Comparison of ENCODE assay signal across 10 mouse cellular contexts in the genomic region with DNA sequence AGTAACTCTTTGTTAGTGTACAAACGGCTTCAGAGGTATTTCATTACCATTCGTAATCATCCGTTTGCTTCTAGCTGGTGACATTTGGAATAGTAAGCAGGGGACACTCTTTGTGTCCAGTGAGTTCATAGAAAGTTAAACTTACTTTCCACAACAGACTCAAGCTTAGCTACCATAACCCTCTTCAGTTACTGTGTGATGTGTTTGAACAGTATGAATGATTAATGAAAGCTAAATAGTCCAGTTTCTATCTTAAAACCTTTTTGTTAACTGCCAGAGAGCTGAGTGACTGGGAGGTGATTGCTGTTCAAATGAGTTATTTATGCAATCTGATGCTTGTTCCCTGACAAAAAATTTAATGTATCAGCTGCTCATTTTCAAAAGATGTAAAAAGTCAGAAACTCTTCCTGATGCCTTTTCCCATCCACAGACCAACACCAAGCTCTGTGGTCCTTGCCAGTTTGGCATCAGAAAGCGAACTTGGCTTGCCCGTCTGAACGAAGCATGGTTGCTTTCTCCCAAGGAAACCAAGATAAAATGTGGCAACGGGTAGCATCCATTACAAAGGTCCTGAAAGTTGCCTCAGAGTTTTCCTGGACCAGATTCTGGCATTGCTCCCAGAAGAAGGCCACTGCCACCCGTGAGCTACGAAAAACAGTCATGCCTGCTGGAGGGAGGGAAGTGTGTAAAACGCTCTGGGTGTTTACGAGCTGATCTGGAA.
DNase-seq lines count a peak whose midpoint lies in the region; ATAC-seq lines count a peak whose summit lies in the region.
"Had no signal": no experiment of that assay in that cellular context is flagged by ENCODE, and none has a peak within 500 bp of the region (broad histone marks: within the 10 kb centered on the region; RNA-seq: fewer than 3 reads in every experiment).

No protein-coding gene starts in this region.

- no peaks in the 10 kb centered on the region for H3K27me3 ChIP-seq in midbrain, embryonic 14.5 days (ENCODE audit: control insufficient read depth, insufficient read depth, low read length)
- no peaks in the 10 kb centered on the region for H3K27me3 ChIP-seq in midbrain, embryonic 13.5 days
- H3K27me3 ChIP-seq: liver, embryonic 13.5 days had no signal

- no peak overlapping the region for H3K4me2 ChIP-seq in midbrain, embryonic 14.5 days (ENCODE audit: low read length)
- no peak overlapping the region for H3K4me2 ChIP-seq in midbrain, embryonic 13.5 days (replicated peaks)
- H3K4me2 ChIP-seq: liver, embryonic 13.5 days had no signal

- H3K36me3 ChIP-seq in midbrain, embryonic 14.5 days (ENCODE audit: control insufficient read depth, insufficient read depth, low read length): no peaks in the 10 kb centered on the region
- H3K36me3 ChIP-seq in midbrain, embryonic 13.5 days: no peaks in the 10 kb centered on the region
- H3K36me3 ChIP-seq: liver, embryonic 13.5 days had no signal

- H3K9me3 ChIP-seq in midbrain, embryonic 14.5 days (ENCODE audit: control insufficient read depth, low read length): no peaks in the 10 kb centered on the region
- H3K9me3 ChIP-seq in midbrain, embryonic 13.5 days: peaks cover 4% of the 10 kb centered on the region; the same call in 1 of the 2 replicates
- H3K9me3 ChIP-seq: liver, embryonic 13.5 days had no signal

- H3K4me1 ChIP-seq in midbrain, embryonic 14.5 days (ENCODE audit: control insufficient read depth, insufficient read depth, low read length): no peaks in the 10 kb centered on the region
- H3K4me1 ChIP-seq in midbrain, embryonic 13.5 days (replicated peaks): no peaks in the 10 kb centered on the region
- H3K4me1 ChIP-seq: liver, embryonic 13.5 days had no signal

- 0 out of 2 replicates have a peak overlapping the region, but pooled peaks have one; percentile 20 for H3K27ac ChIP-seq in midbrain, embryonic 14.5 days (replicated peaks; ENCODE audit: low read depth, low read length)
- H3K27ac ChIP-seq in midbrain, embryonic 13.5 days: no peak overlapping the region
- H3K27ac ChIP-seq: liver, embryonic 13.5 days had no signal

- peak; percentile 79 for DNase-seq in heart, adult 11 months
- no peak for DNase-seq in heart, adult 18-20 months
- DNase-seq in midbrain, embryonic 14.5 days: peak; percentile 41
- peak; percentile 6 to 9 for DNase-seq in cerebellum, adult 18-20 months
- peak; percentile 28 to 69 for DNase-seq in layer of hippocampus, postnatal 14 days (ENCODE audit: low spot score in 2 of 2)
- no peak for DNase-seq in kidney, postnatal 10 days
- no peak for DNase-seq in heart, postnatal 4 days
- DNase-seq: kidney, postnatal 36 days; liver, embryonic 13.5 days had no signal

- H3K4me3 ChIP-seq in midbrain, embryonic 14.5 days (replicated peaks; ENCODE audit: low read depth, low read length): no peak overlapping the region
- H3K4me3 ChIP-seq in midbrain, embryonic 13.5 days (replicated peaks): no peak overlapping the region
- H3K4me3 ChIP-seq: liver, embryonic 13.5 days had no signal

- H3K9ac ChIP-seq in midbrain, embryonic 14.5 days (replicated peaks; ENCODE audit: low read length): no peak overlapping the region
- no peak overlapping the region for H3K9ac ChIP-seq in midbrain, embryonic 13.5 days (replicated peaks)
- H3K9ac ChIP-seq: liver, embryonic 13.5 days had no signal

- WGBS in midbrain, embryonic 14.5 days: 67% methylated on average over 11 of the region's 11 CpGs
- 76% methylated on average over 11 of the region's 11 CpGs for WGBS in midbrain, embryonic 13.5 days

- no peak for ATAC-seq in midbrain, embryonic 14.5 days (ENCODE audit: low FRiP score, low TSS enrichment)
- ATAC-seq in midbrain, embryonic 13.5 days: no peak

Comparison
In these comparisons a context has a peak if more than half of its experiments do, and no peak if none do; other contexts are left out.
1. DNase-seq: peak in heart, adult 11 months (single experiment), midbrain, embryonic 14.5 days (single experiment), cerebellum, adult 18-20 months (2 of 2) and layer of hippocampus, postnatal 14 days (2 of 2); none in heart, adult 18-20 months (0 of 2), kidney, postnatal 10 days (single experiment) and heart, postnatal 4 days (single experiment).